Mouse (Mus musculus) adrenal gland, adult 18-20 months (tissue): ENCODE data around the gene Saa4. TPM values are rescaled to one million over a fixed set of nuclear protein-coding genes. Genes with fewer than 3 reads are reported as not detected.
A peak's percentile ranks its signal among the peaks of the same experiment; 100 is the strongest.
"Not testable (repeated sequence)": the region's sequence is repeated elsewhere in the genome, so short reads cannot be mapped to it uniquely, and the experiment has no call there.

Source experiments
- DNase-seq, 2 experiments: peaks; one replicate each; pipeline ENCODE4 v3.0.0; 2021 to 2022; ENCODE audit warnings: low spot score in 2 of 2
- total RNA-seq, 2 experiments: library from RNA; stranded (reverse); gene quantifications; 1 replicate in 1 of 2; 2 replicates in 1 of 2; pipeline ENCODE4 v1.2.3; 2021

Saa4 gene
- total RNA-seq, 2 experiments from 2014 or later = not detected

DNA sequence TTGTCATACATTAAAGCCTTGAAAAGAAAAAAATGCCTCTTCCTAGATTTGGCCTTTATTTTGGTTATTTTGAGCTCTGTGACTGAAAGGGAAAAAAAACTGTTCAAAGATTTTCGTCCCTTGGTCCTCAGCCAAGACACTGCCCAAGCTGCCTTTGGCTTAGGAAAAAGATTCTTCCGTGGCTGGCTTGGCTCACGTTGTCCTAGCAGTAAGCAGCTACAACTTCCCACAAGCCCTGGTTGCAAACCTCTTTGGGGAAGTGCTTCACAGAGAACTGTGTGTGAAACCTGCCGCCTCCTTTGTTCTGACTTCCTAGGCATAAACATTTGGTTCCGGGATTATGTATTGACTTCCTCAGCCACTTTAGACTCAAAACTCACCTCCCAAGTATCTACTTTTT, 15.5 kb downstream of the Saa4 start:
- DNase-seq = peak in 1 of 2 experiments; percentile 17

DNA sequence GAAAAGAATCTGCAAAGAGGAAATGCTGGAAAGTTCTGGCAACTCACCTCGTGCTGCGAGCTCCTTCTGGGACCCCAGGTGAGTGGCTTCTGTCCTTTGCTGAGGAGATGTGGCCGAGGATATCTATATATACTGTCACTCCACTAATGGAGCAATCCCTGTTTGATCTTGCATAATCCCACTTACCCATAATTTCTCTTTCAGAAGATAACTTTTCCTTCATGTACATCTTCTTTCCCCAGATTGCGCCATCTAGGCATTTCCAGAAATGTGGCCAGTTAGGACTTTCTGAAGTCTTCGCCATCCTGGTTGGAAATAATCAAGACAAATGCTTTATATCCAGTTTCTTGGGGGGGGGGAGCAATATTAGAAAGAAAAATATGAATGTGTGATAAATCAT, 16.8 kb downstream of the Saa4 start, which contains the start of gene Saa3:
Gene Saa3 (minus strand): TSS at position 101 of the 400 bp plus-strand sequence.
- no peak for DNase-seq

DNA sequence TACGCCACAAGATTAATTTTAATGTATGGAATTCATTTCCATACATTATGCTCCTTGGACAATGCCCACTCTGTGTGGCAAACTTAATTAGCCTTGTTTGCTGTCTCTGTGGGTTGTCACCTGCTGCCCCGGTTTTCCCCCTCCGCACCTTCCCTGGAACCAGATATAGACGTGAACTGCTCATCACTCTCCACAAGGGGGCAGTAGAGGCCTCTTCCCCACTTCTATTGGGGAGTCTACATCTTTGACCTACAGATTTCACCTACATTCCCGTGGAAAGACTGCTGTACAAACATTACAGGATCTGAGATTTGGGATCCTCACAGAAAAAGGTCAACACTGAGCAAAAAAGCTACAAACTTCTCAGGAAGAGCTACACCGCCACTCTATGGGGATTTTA, 17.9 kb downstream of the Saa4 start:
- DNase-seq = peak; percentile 68 to 71

DNA sequence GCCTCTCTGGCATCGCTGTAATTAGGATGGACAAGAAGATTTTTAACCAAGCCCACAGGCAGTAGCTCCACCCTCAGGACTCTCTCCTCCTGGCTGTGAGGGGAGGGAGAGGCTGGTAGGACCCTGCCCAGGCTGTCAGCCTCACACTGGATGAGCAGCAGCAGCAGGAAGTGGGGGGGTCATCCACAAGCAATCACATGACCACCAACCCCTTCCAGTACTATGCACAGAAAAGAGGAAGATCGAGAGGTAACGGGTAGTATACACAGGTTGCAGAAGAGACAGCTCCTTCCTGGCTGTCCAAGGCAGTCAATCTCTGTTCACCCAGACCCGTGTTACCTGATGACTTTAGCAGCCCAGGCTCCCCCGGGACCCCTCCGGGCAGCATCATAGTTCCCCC, 20.2 kb downstream of the Saa4 start:
- DNase-seq = no peak

DNA sequence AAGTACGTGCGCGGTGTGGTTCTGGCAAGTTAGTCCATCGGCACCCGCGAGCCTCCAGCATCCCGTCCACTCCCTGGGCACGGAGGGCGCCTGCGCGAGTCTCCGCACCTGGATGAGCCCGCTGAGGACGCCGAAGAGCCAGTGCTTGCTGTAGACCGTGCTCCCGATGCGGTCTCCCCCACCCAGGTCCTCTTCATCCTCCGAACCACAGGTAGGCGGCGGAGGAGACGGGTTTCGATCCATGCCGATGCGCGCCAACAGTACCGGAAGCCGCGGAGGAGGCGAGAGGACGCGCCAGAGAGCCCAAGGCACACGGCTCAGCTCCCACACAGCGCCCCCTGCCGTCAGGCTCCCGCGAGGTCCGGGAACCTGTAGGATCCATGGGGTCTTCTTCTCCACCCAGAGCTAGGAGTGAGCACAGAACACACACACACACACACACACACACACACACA, 22.0 kb downstream of the Saa4 start, which contains the start of gene Saal1:
Gene Saal1 (minus strand): TSS at position 291 of the 455 bp plus-strand sequence.
- DNase-seq = peak; percentile 84 to 87

DNA sequence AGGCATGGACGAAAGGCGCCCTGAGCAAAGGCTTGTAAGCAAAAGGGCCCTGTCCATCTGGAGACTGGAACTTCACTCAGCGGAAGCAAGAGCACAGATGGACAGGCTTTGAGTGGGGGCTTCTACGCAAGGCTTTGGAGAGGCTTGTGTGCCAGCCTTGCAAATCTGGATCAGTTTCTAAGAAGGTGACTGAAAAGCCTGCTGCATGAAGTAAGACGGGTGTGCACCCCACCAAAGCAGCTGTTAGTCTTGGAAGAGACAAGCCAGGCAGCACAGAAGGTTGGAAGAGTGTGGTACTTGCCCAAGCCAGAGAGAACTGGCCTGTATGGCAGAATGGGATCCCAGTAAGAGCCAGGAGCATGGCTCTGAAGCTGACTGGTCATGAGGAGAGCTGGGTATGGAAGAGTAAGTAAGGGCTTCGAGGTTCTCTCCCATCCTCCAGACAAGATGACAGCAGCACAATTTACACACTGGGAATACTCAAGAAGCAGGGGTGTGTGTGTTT, 31.8 kb downstream of the Saa4 start:
- DNase-seq = no peak

DNA sequence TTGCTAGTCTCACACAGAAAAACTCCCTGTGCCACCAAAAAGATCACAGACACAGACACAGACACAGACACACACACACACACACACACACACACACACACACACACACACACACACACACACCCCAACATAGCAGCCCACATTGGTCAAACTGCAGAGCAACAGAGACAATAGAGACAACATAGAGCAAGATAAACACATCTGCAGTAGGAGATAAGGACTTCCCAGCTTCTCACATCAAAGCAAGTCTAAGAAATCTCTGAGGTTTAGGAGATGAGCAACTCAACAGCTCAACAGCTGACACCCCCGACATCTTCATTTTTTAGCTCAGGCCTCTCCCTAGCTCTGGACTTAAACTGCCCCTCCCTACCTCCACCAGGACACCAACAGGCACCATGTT, 35.6 kb downstream of the Saa4 start:
- DNase-seq = no peak

DNA sequence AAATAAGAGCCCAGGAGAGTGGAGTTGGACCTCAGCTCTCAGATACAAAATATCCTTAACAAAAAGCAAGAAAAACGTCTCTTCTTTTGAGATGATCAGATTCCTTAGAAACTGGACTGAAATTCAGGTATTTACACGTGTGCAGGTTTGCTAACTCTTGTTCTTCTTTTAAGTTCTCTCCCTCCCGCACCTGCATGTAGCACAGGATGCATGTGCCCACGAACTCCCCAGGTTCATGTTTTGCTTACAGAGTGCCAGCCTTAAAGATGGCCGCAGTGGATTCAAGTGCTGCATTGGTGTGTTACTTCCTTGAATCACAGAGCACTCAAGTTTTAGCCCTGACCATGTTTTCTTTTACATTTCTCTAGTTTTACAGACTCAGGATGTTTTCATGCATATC, 45.6 kb downstream of the Saa4 start:
- DNase-seq = no peak

DNA sequence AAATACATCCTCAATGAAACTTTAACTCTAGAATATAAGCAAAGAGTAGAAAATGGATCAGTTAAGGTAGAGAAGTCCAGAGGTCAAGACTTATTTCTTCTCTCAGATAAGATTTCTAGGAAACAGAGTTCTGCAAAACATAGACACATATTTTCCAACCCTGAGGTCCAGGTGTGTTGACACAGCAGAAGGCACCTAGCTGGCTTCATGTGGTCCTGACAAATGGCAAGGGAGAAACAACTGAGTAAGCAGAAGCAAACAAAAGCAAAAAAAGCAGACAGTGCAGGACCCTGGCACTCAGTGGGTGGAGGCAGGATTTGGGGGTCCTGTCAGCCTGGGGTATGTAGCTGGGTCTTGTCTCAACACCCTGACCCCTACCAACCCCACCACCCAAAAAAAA, 51.7 kb downstream of the Saa4 start:
- DNase-seq = no peak

DNA sequence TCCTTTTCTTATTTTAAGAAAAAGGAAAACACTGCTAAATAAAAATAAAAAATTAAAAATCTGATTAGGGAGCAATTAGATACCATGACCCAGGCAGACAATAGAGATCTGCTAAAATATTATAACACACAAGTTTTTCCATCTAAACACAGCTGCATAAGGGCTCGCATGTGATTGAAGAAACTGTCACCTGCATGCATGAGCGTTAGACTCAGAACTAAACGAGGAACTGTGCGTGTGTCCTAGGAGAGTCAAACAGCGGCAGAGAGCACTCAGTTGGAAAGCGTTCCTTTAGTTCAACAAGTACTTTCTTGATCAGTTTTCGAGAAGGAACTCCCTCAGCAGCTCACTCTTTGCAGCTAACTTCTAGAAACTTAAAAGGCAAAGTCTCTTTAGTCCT, 53.4 kb downstream of the Saa4 start:
- not testable (repeated sequence) for DNase-seq

DNA sequence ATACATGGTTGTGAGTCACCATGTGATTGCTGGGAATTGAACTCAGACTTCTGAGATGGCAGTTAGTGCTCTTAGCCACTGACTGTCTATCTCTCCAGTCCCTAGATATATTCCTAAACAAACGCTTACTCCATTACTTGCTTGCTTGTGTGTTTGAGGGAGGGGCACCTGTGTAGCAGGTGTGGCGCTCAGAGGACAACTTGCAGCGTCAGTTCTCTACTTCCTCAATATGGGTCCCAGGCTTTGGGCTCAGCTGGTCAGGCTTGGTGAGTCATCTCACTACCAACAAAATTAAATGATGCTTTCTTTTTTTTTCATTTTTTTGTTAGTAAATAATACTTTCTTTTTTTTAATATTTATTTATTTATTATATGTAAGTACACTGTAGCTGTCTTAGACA, 54.0 kb downstream of the Saa4 start:
- no peak for DNase-seq

Other genes with a start within 250 kb of the Saa4 start
- 10 to 100 TPM; 22.1 to 22.9 TPM for gene Sergef, start 92.8 kb downstream of the Saa4 start, total RNA-seq
- under 1 TPM in 1 of 2 experiments, not detected in 1; 0.45 TPM for gene Tph1, start 60.1 kb downstream of the Saa4 start, total RNA-seq
- gene Saal1, start 21.9 kb downstream of the Saa4 start, total RNA-seq = 1 to 10 TPM; 6.5 to 7.8 TPM
- gene Saa3, start 16.9 kb downstream of the Saa4 start, total RNA-seq = 1 to 10 TPM; 1.1 to 4.0 TPM
- gene Saa1, start 10.4 kb upstream of the Saa4 start, total RNA-seq = not detected
- not detected for gene Saa2, start 19.2 kb upstream of the Saa4 start, total RNA-seq
- gene Hps5, start 63.5 kb upstream of the Saa4 start, total RNA-seq = 10 to 100 TPM; 23.9 to 26.5 TPM
- gene Gtf2h1, start 63.5 kb upstream of the Saa4 start, total RNA-seq = 10 to 100 TPM; 37.6 to 40.3 TPM
- gene Ldha, start 108.9 kb upstream of the Saa4 start, total RNA-seq = 100 to 1,000 TPM; 439 to 878 TPM
- gene Ldhc, start 128.6 kb upstream of the Saa4 start, total RNA-seq = not detected
- 10 to 100 TPM; 70.4 to 81.2 TPM for gene Tsg101, start 187.4 kb upstream of the Saa4 start, total RNA-seq
- gene Uevld, start 225.9 kb upstream of the Saa4 start, total RNA-seq = 10 to 100 TPM; 16.3 to 17.4 TPM